Mouse (Mus musculus) thymus, adult 2 months (tissue): ENCODE measurements around the gene Aida.

Experiments used
- CTCF ChIP-seq: fragments of 200-500 bp; IDR thresholded peaks from 2 replicates; pipeline ENCODE4 v1.5.1; 2012; ENCODE audit warnings: mild to moderate bottlenecking, control low read depth, low read length, moderate library complexity, borderline replicate concordance; ENCODE audit not compliant: control insufficient read depth, poor library complexity, insufficient read depth; ENCODE audit errors: extremely low read depth
- POLR2A ChIP-seq: fragments of 200-500 bp; IDR thresholded peaks from 2 replicates; pipeline ENCODE4 v1.6.1; 2012; ENCODE audit warnings: mild to moderate bottlenecking, low read length, control low read depth, moderate library complexity; ENCODE audit not compliant: control insufficient read depth, poor library complexity, insufficient read depth; ENCODE audit errors: extremely low read depth

DNA sequence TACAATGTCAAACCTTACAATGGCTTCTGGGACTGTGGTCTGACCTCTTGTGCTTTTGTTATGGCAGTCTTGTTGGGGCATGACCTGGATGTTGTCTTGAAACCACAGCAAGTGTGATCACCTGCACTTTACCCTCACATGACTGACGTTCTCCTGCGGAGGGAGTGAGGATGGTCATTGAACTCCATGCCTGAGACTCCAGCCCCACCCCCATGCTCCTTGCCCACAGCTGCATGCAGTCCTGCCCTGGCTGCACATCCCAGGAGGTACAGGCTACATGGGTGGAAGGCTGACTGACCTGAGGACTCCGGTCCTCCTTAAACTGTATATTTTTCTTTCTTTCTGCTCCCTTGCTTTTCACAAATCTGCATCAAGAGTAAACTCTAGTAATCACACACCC is 22.0 kb upstream of the Aida start:
- TF ChIP-seq CTCF: no peak
- TF ChIP-seq POLR2A: no peak
